Mouse (Mus musculus) forebrain, embryonic 10.5 days (tissue): ENCODE results near the gene Dab2ip. TPM values are rescaled to one million over a fixed set of nuclear protein-coding genes. Genes with fewer than 3 reads are reported as not detected.

Experiments
- DNase-seq: peaks from one replicate; pipeline ENCODE4 v3.0.0-alpha.2; 2017; ENCODE audit warnings: low spot score; ENCODE audit errors: extremely low spot score
- H3K27ac ChIP-seq: fragments of 300-500 bp; sonication (generic); 2 replicates; pipeline ENCODE4 v1.5.1; 2016; ENCODE audit warnings: mild to moderate bottlenecking
- H3K27me3 ChIP-seq: fragments of 300-500 bp; sonication (generic); 2 replicates; pipeline ENCODE4 v1.6.1; 2016; ENCODE audit warnings: mild to moderate bottlenecking; ENCODE audit not compliant: poor library complexity, severe bottlenecking
- H3K36me3 ChIP-seq: fragments of 300-500 bp; sonication (generic); replicated peaks from 2 replicates; pipeline ENCODE4 v1.6.1; 2016; ENCODE audit warnings: mild to moderate bottlenecking, moderate library complexity
- H3K4me1 ChIP-seq: fragments of 300-500 bp; sonication (generic); 2 replicates; pipeline ENCODE4 v1.6.1; 2016
- H3K4me3 ChIP-seq: fragments of 300-500 bp; sonication (generic); 2 replicates; pipeline ENCODE4 v1.5.1; 2016; ENCODE audit warnings: mild to moderate bottlenecking, moderate library complexity
- H3K9me3 ChIP-seq: fragments of 300-500 bp; sonication (generic); 2 replicates; pipeline ENCODE4 v1.6.1; 2016; ENCODE audit warnings: mild to moderate bottlenecking, moderate library complexity
- WGBS: fragments of 180-500 bp; shearing (Covaris S2); methylation state at CpG from one replicate; pipeline ENCODE4 v1.1.7; 2016; 5-methylcytosine and 5-hydroxymethylcytosine counted together
- polyA plus RNA-seq: library from polyadenylated mRNA; unstranded; fragments of >200 nt; fragmentation: Nextera tagmentation; extraction: Ambion mirVana; gene quantifications from 2 replicates; pipeline ENCODE4 v1.2.1, GENCODE M21; 2016

Gene Dab2ip
- polyA plus RNA-seq, 1 experiment from 2014 or later = 22.0 TPM

GRCm38 (mm10) chr2:35775651-35776055 lies 217.6 kb downstream of the Dab2ip start:
- Histone ChIP-seq H3K27me3 (no peaks in the 10 kb centered on the region), H3K4me1 (peaks cover 4% of the 10 kb centered on the region; the same call in 1 of the 2 replicates), H3K36me3 (no peaks in the 10 kb centered on the region), H3K9me3 (no peaks in the 10 kb centered on the region), H3K27ac (no peak overlapping the region), H3K4me3 (no peak overlapping the region)
- DNase-seq = no peak
- WGBS = 78% methylated on average over 5 of the region's 5 CpGs

- peaks cover 7% of the 10 kb centered on the region for H3K4me1 ChIP-seq
- no peak overlapping the region for H3K27ac ChIP-seq
- DNase-seq = no peak
- H3K36me3 ChIP-seq = no peaks in the 10 kb centered on the region
- H3K4me3 ChIP-seq = no peak overlapping the region
- H3K27me3 ChIP-seq = no peaks in the 10 kb centered on the region
- WGBS = 86% methylated on average over 9 of the region's 9 CpGs
- no peaks in the 10 kb centered on the region for H3K9me3 ChIP-seq
These were observed 218.9 kb downstream of the Dab2ip start for GRCm38 (mm10) chr2:35776935-35777334.

GRCm38 (mm10) chr2:35779266-35779665 lies 221.2 kb downstream of the Dab2ip start:
- DNase-seq = no peak
- Histone ChIP-seq H3K27ac (no peak overlapping the region), H3K4me3 (no peak overlapping the region), H3K27me3 (no peaks in the 10 kb centered on the region), H3K9me3 (no peaks in the 10 kb centered on the region), H3K36me3 (no peaks in the 10 kb centered on the region), H3K4me1 (peaks cover 27% of the 10 kb centered on the region)
- 90% methylated on average over 5 of the region's 5 CpGs for WGBS

Other genes with a start within 250 kb of the Dab2ip start
- gene Stom, start 221.3 kb upstream of the Dab2ip start, polyA plus RNA-seq = 10.1 and 10.5 TPM in 2 replicates
- not detected in 2 replicates for gene 4930568D16Rik, start 190.5 kb upstream of the Dab2ip start, polyA plus RNA-seq
- gene 4930402F06Rik, start 161.1 kb upstream of the Dab2ip start, polyA plus RNA-seq = not detected in 2 replicates
- 6.4 TPM in 2 replicates for gene Ggta1, start 95.0 kb upstream of the Dab2ip start, polyA plus RNA-seq